Mouse (Mus musculus): ENCODE measurements around the gene Ciita.

Gene Ciita

GRCm38 (mm10) chr16:10467391-10468107 is 12.3 kb upstream of the Ciita start:
- in situ Hi-C loops (cut with MboI; ENCODE audit: low pct_unique_long_range_greater_than_20kb in 1 of 2, low sequenced_read_pairs in 2 of 2, unreplicated experiment in 1 of 2): no loop called here

GRCm38 (mm10) chr16:10468201-10468600 is 11.7 kb upstream of the Ciita start:
- in situ Hi-C loops (cut with MboI; ENCODE audit: low pct_unique_long_range_greater_than_20kb in 1 of 2, low sequenced_read_pairs in 2 of 2, unreplicated experiment in 1 of 2): no loop called here

DNA sequence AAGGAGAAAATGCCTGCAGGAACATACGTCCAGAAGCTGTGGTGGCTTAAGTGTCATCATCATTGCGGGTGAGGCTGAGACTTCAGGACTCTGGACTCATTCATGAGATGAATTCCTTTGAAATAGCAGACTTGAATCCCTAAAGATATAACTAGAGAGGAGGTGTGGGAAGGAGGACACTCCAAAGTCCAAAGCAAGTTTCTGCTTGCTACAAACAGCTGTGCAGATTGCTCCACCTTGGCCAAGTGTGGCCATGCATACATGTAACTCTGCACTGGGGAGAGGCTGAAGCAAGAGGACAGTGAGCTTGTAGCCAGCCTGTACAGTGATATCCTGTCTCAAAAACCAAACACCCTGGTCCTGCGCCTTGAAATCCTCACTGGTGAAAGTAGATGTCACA is 7.9 kb upstream of the Ciita start:
- in situ Hi-C loops (cut with MboI; ENCODE audit: low pct_unique_long_range_greater_than_20kb in 1 of 2, low sequenced_read_pairs in 2 of 2, unreplicated experiment in 1 of 2): no loop called here

GRCm38 (mm10) chr16:10474956-10475355 is 4.9 kb upstream of the Ciita start:
- in situ Hi-C loops (cut with MboI; ENCODE audit: low pct_unique_long_range_greater_than_20kb in 1 of 2, low sequenced_read_pairs in 2 of 2, unreplicated experiment in 1 of 2): no loop called here

DNA sequence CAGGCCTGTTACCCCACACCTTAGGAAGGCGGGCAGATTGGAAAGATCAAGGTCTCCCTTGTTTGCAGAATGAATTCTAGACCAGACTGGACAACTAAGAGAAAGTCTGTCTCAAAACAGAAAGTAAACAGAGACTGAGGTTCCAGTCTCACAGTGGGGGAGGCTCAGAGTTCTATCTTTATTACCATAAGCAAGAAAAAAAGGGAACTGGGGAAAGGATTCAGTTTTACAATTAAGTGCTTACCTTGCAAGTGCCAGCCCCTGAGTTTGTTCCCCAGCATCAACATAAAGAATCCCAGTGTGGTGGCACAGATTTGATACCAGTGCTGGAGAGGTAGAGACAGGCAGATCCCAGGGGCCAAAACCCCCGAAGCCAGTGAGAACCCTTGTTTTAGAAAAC is 3.9 kb upstream of the Ciita start:
- in situ Hi-C loops (cut with MboI; ENCODE audit: low pct_unique_long_range_greater_than_20kb in 1 of 2, low sequenced_read_pairs in 2 of 2, unreplicated experiment in 1 of 2): no loop called here

GRCm38 (mm10) chr16:10482343-10482742 is 2.5 kb downstream of the Ciita start:
- in situ Hi-C loops (cut with MboI; ENCODE audit: low pct_unique_long_range_greater_than_20kb in 1 of 2, low sequenced_read_pairs in 2 of 2, unreplicated experiment in 1 of 2): no loop called here

DNA sequence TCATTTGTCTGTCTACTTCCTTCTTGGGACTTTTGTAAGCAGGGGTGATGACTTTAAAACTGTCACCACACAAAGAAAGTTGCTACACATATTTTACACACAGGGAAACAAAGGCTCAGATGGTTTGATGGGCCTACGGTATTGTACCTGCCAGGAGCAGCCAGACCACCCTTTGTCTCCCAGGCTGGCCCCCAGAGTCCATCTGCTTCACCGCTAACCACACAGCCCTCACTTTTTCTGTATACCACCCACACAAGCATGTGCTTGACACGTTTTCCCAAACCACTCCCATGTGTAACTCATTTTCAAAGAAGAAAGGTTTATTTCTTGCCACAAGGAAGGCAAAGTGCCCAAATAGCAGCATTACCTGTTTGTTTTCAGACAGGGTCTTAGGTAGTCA is 7.1 kb downstream of the Ciita start:
- in situ Hi-C loops (cut with MboI; ENCODE audit: low pct_unique_long_range_greater_than_20kb in 1 of 2, low sequenced_read_pairs in 2 of 2, unreplicated experiment in 1 of 2): no loop called here

DNA sequence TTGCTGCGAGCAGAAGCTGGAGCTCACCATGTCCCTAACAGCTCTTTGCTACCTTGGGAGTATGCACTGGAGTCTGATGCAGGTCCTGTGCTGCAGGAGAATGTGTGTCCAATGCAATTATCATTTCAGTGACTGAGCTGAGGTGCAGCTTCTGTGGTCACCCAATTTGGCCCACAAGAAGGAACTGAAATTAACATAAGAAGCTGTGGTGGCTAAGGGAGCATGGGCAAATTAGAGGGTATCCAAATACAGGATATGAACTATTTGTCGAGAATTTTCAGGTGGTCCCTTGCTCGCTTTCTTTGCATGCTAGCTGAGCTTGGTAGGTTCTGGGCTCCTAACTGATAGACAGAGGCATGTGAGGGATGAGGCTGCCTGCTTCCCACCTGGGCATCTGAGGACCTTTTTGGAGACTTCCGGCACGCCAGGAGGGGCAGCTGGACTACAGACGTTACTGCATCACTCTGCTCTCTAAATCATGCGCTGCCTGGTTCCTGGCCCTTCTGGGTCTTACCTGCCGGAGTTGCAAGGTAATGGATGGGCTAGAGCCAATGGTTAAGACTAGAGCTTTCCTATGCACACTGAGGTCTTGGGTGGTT is 8.1 kb downstream of the Ciita start:
- in situ Hi-C loops (cut with MboI; ENCODE audit: low pct_unique_long_range_greater_than_20kb in 1 of 2, low sequenced_read_pairs in 2 of 2, unreplicated experiment in 1 of 2): no loop called here

DNA sequence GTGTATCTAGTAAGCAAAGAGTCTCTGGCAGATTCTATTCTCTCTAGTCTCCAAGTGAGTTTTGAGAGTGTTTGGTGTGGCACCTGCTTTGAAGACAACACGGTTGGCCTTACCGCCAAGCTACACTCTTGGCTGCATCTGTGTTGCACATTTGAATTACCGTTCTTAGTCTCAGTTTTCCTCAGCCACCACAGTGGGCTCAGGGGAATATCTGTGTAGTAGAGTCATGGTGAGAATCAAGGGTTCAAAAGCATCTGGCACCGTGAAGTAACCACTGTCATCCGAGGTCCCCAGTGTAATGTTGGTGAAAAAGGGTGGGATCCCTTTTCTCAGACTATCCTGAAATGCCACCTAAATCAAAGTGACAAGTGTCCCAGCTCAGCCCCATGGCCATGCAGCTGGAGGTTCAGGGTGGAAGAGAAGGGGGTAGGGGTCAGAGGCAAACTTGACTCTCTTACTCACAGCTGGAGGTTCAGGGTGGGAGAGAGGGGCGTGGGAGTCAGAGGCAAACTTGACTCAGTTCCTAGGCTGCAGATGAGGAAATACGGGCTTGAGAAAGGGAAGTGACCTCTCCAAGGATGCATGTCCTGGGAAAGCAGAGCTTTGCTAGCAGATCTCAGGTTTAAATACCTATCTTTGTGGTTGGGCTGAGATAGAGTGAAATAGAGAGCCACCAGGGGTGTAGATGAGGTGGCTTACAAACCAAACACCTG is 9.1 kb downstream of the Ciita start:
- in situ Hi-C loops (cut with MboI; ENCODE audit: low pct_unique_long_range_greater_than_20kb in 1 of 2, low sequenced_read_pairs in 2 of 2, unreplicated experiment in 1 of 2): no loop called here

- in situ Hi-C loops (cut with MboI; ENCODE audit: low pct_unique_long_range_greater_than_20kb in 1 of 2, low sequenced_read_pairs in 2 of 2, unreplicated experiment in 1 of 2): no loop called here
Observed at GRCm38 (mm10) chr16:10489483-10489882, 9.6 kb downstream of the Ciita start.

- in situ Hi-C loops (cut with MboI; ENCODE audit: low pct_unique_long_range_greater_than_20kb in 1 of 2, low sequenced_read_pairs in 2 of 2, unreplicated experiment in 1 of 2): no loop called here
Observed at GRCm38 (mm10) chr16:10489904-10490457, 10.1 kb downstream of the Ciita start.

- in situ Hi-C loops (cut with MboI; ENCODE audit: low pct_unique_long_range_greater_than_20kb in 1 of 2, low sequenced_read_pairs in 2 of 2, unreplicated experiment in 1 of 2): no loop called here
Observed at GRCm38 (mm10) chr16:10490503-10491150, 10.8 kb downstream of the Ciita start.

DNA sequence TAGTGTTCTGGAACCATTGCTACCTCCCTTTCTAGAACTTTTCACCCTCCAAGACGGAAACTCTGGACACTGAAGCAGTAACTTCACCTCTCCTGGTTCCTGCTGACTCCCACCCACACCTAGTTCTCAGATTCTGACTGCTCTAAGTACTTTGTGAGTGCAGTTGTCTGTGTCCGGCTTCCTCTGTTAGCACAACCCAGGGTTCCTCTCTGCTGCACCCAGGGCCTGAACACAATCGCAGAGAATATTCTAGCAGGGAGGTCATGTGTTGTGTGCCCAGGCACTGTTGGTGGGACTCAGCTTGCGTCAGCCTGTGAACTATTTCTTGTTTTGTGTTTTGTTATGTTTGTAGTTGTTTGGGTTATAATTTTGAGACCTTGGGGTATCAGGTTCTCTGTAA is 11.9 kb downstream of the Ciita start:
- in situ Hi-C loops (cut with MboI; ENCODE audit: low pct_unique_long_range_greater_than_20kb in 1 of 2, low sequenced_read_pairs in 2 of 2, unreplicated experiment in 1 of 2): no loop called here

DNA sequence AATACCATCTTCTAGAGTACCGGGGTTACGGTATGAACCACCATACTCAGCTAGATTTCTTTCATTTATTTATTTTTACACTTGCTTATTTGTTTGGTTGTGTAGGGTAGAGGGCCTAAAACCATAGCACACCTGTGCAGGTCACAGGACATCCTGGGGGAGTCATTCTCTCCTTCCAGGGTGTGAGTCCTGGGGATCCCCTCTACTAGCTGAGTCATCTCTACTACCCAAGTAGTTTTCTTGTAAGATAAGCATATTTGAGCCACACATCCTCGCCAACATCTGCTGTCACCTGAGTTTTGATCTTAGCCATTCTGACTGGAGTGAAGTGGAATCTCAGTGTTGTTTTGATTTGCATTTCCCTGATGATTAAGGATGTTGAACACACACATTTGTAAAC is 12.7 kb downstream of the Ciita start:
- in situ Hi-C loops (cut with MboI; ENCODE audit: low pct_unique_long_range_greater_than_20kb in 1 of 2, low sequenced_read_pairs in 2 of 2, unreplicated experiment in 1 of 2): no loop called here

DNA sequence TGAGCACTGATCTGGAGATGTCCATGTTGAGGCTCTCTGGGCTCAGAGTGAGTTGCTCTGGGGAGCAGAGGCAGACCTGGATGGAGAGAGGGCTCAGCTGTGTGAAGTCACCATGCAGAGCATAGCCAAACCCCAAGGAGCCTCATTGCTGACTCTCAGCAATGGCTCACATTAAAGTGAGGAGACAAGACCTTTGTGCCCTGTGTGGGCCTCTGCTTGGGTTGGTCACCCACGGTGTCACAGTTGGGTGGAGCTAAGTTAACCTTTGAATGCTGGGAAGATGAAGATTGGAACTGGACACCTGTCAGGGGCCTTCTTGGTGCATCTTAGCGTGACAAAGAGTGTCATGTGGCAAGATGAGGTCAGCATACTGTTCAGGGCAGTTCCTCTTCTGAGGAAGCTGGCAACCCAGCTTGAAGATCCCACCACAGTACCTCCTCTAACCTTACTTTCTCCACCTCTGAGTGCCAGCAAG is 16.0 kb downstream of the Ciita start:
- in situ Hi-C loops (cut with MboI; ENCODE audit: low pct_unique_long_range_greater_than_20kb in 1 of 2, low sequenced_read_pairs in 2 of 2, unreplicated experiment in 1 of 2): no loop called here

DNA sequence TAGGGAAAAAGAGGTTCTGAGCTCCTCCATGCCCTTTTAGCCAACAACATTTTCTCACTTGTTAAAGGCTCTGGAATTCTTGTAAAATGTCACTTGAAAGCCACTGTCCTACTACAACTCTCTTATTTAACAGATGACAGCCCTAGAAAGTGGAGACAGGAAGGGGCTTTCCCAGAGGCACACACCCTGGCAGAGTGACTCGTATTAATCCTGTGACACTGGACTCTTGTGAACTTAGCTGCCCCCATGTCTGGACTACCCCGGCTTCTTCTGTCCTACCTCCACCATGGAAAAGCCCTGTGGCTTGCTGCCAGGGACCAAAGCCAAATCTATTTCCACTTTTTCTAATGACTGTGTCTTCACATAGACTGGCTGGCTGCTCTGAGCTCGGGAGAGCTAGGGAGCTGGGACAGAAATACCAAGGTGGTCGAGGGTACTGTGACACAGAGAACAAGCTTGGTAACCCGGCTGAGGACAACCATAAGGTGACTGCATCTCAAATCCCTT is 18.3 kb downstream of the Ciita start:
- in situ Hi-C loops (cut with MboI; ENCODE audit: low pct_unique_long_range_greater_than_20kb in 1 of 2, low sequenced_read_pairs in 2 of 2, unreplicated experiment in 1 of 2): no loop called here

GRCm38 (mm10) chr16:10499122-10499521 is 19.3 kb downstream of the Ciita start:
- in situ Hi-C loops (cut with MboI; ENCODE audit: low pct_unique_long_range_greater_than_20kb in 1 of 2, low sequenced_read_pairs in 2 of 2, unreplicated experiment in 1 of 2): no loop called here

DNA sequence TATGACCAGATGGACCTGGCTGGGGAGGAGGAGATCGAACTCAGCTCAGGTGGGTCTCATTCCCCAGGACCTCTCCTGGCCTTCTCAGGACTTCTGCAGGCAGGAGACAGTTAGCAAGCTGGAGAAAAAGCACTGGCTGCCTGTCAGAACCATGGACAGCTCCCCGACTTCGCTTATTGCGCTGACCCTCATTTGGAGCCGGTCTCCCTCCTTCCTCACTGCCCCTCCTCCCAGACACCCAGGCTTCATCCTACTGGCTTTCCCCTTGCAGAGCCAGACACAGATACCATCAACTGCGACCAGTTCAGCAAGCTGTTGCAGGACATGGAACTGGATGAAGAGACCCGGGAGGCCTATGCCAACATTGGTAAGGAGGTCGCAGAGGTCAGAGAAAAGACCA is 22.0 kb downstream of the Ciita start:
- in situ Hi-C loops (cut with MboI; ENCODE audit: low pct_unique_long_range_greater_than_20kb in 1 of 2, low sequenced_read_pairs in 2 of 2, unreplicated experiment in 1 of 2): loop anchor here (25.0 kb wide), 1 partner anchor 440 kb away; no protein-coding TSS in a partner anchor

DNA sequence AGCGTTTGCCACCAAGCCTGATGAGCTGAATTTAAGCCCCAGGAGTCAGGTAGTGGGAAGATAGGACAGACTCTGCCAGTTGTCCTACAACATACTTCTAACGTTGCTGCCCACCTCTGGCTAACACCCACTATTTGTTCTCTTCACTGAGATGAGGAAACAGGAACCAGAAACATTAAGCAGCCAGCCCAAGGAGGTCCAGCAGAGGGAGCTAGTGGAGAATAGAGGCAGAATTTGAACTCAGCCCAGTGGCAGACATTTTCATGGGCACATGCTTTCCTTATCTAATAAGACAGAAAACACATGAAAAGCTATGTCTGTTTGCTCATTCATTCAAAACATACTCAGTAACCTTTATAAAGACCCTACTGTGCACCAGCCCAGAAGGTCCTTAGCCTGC is 23.2 kb downstream of the Ciita start:
- in situ Hi-C loops (cut with MboI; ENCODE audit: low pct_unique_long_range_greater_than_20kb in 1 of 2, low sequenced_read_pairs in 2 of 2, unreplicated experiment in 1 of 2): loop anchor here (25.0 kb wide), 1 partner anchor 441 kb away; no protein-coding TSS in a partner anchor

All from mouse embryonic stem cell (cell line).